Mouse (Mus musculus): ENCODE results near the gene Atp5g2.
A peak's percentile ranks its signal among the peaks of the same experiment; 100 is the strongest.
"Not testable (repeated sequence)": the region's sequence is repeated elsewhere in the genome, so short reads cannot be mapped to it uniquely, and the experiment has no call there.

Gene Atp5g2

DNA sequence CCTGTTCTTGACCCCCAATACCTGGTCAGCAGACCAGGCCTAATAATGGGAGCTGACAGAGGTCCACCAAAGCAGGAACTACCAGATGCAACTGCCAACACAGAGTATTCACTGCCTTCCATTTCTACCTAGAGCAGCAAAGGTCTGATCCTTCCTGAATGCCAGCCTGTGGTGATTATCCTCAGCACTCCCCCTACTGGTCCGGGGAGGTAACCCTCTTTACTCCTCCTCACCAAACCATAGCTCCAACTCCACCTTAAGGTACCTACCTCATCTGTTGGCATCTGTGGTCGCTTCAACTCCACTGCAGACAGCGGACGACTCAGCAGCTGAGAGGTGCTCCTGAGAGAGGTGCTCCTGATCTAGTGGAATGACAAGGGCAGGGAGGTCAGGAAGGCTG lies 6.7 kb downstream of the Atp5g2 start:
- peak; percentile 73 to 78 for DNase-seq

DNA sequence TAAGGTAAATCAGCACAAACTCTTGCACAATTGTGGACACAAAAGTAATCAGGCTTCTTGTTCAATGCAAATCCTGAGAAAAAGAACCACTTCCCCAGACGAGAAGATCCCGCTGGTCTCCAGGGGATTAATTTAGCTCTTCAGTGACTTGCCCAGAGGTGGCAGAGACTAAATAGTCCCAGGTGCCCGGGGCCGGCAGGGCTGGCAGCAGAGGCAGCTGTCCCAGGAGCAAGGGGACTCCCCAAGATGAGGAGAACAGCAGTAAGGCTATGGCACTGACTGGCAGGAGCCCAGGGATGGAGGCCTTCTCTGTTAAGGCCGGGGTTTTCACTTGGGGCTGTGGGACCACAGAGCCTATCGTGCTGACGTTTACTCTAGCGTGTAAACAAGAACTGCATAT lies 8.3 kb downstream of the Atp5g2 start:
- no peak for DNase-seq

DNA sequence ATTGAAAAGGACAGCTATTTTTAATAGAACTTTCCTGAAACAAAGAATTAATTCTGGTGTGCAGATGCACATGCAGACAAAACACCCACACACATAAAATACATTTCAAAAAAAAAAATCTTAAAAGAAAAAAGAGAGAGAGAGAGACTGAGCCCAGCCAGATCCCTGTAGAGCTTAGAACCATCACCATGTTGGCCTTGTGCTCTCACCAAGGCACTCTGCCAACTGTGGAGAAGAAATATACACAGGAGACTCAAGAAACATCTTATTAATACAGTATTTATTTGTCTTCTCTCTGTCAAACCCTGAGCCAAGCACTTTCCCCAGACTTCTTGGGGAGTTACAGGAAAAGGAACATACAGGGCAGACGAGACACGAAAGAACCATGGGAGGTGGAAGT lies 9.6 kb downstream of the Atp5g2 start:
- DNase-seq, result not testable (repeated sequence)

DNA sequence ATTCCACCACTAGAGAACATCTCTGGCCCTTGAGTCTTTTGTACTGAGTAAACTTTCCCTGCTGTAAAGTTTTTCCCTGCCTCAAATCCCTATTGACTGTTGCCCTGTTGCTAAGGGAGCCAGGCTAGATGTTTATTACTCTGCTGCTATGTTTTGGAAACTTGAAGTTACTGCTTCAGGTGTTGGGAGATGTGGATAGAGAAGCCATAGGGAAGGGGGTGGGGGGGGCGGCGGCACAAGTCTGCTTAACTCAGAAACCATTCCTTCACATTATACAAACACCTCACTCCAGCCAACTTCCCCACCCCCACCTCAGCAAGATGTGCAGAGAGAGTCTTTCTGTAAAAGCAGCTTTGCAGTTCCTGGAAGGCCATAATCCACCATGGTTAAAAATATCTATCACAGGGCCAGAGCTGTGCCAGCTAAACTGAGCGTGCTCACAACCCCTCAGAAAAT lies 14.2 kb downstream of the Atp5g2 start:
- DNase-seq, result no peak

DNA sequence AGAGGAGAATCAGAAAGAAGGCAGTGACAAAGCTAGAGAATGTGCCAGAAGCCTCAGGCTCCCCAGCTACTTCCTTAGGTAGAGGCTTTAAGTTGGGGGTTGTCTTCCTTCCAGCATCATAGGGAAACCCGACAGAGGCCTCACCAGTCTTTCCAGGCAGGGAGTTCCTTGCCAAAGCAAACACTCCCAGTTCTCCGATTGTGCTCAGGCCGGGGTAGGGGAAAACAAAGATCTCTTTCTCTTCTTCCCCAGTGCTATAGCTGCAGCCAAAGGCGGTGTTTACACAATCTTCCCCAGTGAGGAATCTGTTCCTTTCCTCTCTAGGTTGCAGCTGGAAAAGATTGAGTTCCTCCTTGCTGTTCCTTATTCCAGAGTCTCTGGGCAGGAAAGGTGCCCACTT lies 15.5 kb downstream of the Atp5g2 start:
- peak; percentile 21 to 34 for DNase-seq

DNA sequence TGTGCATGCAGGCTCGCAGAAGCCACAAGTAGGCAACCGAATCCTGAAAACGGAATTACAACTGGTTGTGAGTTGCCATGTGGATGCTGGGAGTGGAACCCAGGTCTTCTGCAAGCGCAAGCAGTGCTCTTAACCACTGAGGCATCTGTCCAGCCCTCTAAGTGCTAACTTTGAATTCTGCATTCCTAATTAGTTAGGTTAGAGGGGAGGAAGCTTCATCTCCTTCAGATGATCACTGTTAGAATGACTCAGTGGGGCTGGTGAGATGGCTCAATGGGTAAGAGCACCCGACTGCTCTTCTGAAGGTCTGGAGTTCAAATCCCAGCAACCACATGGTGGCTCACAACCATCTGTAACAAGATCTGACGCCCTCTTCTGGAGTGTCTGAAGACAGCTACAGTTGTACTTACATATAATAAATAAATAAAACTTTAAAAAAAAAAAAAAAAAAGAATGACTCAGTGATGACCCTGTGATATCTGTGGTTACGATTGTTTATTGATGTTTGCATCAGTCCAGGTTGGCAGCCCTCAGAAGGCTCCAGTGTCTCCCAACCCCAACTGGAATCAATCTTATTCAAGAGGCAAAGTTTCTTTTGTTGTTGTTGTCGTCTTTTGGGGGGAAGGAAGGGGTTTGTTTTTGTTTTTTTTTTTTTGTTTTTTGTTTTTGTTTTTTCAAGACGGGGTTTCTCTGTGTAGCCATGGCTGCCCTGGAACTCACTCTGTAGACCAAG lies 20.1 kb downstream of the Atp5g2 start:
- not testable (repeated sequence) for DNase-seq

DNA sequence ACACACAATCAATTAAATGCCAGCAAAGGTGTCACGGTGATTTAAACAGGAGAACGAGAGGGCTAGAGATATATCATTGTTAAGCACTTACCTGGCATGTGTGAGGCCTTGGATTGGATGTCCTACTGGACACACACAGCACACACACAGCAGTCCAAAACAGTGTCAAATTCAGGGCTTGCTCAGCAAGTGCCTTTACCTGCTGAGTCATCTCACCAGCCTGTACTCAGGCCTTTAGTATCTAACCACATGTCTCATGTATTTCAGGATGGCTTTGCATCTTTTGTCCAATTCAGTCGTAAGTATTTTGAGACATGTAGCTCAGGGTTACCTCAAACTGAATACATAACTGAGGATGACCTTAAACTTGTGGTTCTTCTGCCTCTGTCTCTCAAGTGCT lies 21.0 kb downstream of the Atp5g2 start:
- no peak for DNase-seq

DNA sequence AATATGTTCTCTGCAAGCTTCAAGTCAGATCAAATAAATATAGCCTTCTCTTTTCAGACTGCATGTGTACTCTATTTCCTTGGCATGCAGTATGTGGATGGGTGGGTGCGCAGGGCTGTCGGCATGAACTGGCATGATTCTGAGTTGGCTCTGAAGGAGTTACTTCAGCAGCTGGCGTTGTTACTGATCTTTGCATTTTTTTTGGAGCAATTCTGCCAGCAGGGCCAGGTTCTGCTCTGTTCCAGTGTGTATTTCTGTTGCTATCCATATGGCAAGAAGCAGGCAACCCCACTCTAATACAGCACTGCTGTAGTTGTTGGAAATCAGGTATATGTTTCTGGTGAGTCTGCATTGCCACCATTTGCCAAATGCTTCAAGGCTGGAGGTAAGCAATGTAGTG lies 36.3 kb downstream of the Atp5g2 start:
- no peak for DNase-seq

DNA sequence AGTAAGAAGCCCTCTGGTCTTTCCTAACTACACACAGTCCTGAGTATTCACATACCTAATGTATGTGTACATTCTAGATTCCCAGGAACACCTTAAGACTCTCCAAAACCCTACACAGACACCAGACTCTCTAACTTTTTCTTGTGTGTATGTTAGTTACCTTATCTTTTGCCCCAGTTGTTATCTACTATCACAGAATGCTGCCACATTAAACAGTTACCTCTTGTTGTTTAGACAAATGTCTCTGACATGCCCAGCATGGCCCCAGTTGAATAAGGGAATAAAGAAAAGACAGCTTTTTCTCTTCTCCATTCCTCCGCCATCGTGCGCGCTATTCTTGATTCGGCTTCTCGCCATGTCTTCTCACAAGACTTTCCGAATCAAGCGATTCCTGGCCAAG lies 37.5 kb downstream of the Atp5g2 start:
- no peak for DNase-seq

DNA sequence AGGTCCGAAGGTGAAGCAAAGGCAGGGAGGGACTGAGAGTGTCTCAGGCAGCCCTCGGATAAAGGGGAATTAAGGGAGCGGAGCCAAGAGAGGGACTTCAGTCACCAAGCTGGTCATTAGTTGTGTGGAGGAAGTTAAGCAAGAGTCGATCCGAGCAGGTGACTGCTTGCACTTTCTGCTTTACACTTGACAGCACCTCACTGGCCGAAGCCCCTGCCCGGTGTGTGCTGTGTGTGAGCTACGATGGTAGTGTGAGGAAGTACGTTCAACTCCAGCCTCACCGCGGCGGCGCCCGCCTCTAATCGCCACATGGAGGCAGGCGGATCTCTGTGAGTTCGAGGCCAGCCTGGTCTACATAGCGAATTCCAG lies 46.5 kb downstream of the Atp5g2 start:
- DNase-seq, result peak; percentile 63 to 79

DNA sequence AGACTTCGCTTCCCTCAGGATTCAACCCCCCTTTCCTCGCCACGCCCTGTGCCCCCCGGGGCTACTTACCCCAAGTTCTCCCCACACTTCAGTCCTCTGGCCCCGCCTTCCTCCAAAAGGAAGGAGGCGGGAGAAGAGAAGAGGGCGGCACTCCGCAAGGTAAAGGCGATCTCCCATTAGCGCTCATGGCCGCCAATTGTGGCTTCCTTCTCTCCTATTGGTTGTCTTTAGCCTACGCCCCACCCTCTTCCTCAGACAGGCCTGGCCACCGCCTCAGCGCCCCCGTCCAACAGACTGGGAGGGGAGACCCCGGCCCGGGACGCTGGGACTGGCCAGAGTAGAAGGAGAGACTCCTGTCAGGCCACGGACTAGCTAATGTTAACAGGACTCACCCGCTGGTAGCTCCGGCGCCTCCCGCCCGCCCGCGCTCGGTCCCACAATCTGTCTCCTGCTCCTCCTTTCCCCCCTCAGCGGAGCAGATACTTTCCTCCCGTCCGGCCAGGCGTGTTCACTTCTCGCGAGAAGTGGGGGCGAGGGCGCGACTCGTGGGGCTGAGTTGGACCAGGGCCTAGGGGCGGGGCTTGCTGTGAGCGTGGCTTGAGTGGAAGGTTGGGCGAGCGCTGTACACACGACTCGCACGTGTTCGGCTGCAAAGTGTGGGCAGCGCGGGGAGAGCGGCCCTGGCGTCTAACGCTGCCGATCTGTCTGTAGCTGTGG lies 47.0 kb downstream of the Atp5g2 start, which contains the start of the genes Gm28047 and Atf7:
Gene Gm28047, minus strand, starts transcription at position 98 of the 717 bp plus-strand sequence.
Gene Atf7, minus strand, starts transcription at position 495 of the 717 bp plus-strand sequence.
- peak; percentile 100 for DNase-seq

DNA sequence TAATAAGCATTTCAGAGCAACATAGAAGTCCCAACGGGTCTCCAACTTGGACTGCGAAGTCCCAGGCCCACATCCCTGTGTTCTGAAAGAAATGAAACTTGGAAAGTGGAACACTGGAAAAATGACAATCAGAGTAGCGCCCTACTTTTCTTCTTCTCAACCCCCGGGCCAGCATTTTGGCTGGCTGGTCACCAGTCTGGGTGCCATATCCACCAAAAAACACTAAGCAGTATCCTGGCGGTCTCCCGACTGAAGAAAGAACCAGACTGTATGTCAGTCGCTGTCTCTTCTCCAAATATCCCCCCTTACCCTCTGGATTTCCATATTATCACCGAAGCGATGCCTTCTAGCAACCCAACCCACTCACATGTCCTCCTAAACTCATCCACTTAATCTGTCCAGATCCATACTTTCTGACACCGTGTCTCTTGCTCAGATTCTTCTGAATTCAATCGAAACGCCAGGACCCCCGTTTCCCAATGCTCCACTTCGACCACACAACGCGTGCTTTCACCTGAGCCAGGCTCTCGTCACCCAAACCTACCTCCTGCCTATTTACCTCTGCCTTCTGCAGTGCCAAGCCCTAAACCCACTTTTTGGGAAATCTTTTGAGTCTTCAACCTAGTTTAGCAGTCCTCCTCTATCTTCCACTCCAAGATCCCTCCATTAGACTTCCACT lies 47.7 kb downstream of the Atp5g2 start:
- DNase-seq, result peak; percentile 10 to 44

DNA sequence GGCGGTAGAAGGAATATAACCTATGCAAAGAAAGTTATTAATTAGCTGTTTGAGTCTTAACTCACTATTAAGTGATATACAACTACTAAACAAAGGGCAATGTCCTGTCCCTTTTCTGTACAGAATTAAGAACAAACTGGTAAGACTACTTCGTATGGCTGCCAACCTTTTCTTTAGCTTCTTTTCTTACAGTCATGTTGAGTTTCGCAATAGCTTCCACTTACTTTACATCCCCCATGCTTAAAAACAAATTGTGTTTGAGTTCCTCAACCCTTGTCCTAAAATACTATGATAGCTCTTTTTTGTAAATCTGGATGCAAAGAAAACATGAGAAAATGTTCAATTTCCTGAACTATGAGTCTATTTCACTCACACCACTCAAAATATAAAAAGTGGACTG lies 49.0 kb downstream of the Atp5g2 start:
- no peak for DNase-seq

DNA sequence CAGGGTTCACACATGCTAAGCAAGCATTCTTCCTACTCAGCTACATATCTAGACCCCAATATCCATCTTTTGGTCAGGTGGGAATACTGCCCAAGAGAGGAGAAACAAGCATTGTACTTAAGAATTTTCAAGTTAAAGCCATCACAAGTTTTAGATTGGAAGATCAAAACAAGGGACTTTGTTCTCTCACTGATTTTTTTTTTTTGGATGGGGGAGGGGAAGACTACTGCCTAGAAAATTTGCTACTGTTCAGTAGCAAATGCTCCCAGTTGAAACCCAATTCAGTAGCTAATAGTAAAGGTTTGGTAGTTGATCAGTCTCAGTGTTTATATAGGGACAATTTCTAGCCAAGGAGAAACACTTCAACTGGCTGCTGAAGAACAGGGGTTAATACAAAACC lies 49.6 kb downstream of the Atp5g2 start:
- DNase-seq, result no peak

DNA sequence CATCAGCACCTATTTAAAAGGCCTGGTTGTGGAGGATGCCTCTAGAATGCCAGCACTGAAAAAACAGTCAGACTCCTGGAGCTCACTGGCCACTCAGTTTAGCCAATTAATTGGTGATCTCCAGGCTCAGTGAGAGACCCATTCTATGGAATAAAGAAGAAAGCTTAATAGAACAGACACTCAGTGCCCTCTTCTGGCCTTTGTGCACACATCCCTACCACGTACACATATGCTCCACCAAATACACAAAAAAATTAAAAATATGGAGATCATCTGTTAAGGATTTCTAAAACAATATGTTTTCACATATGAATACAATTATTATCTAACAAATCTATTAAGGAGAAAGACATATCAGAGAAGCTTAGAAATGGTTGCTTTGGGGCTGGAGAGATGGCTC lies 51.4 kb downstream of the Atp5g2 start:
- DNase-seq, result no peak

DNA sequence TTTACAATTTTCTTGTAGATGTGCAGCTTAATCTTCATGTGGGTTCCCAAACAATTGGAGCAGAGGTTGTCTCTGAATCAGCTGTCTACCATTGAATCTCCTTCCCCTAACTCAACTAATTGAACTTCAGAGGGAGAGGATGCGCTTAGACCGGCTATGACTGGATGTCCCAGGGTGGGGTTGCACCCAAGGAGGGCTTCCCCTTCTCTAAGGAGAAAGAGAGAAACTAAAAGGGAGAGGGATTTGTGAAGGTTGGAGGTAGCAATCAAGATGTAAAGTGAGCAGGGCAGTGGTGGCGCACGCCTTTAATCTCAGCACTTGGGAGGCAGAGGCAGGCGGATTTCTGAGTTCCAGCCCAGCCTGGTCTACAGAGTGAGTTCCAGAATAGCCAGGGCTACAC lies 52.7 kb downstream of the Atp5g2 start:
- no peak for DNase-seq

DNA sequence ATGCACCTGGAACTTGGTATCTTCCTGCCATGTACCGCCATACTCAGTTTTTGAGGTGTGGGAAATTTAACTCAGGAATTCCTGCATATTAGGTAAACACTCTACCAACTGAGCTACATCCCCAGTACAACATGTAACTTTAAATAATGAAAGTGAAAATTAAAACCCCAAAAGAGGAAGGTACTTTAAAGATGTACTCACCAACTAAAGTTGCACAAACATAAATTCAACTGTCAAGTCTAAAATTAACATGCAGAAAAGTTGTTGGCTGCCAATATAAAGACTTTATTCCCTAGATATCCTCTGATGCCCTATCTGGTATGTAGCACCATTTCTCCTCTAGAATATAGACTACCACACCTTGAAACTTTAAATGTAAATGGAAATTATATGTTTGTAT lies 54.5 kb downstream of the Atp5g2 start:
- DNase-seq, result no peak

DNA sequence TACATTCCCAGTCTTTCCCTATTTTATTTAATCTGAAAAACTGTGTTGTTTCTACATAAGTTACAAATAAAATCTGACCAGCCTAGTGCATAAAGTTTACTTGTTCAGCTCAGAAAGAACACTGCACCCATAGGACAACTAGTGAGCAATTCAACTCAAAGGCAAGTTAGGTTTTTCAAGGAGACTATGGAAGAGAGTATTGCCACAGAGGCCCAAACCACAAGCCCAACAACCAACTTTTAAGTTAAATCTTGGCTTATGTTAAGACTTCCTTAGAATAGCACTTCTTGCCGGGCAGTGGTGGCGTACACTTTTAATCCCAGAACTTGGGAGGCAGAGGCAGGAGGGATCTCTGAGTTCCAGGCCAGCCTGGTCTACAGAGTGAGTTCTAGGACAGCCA lies 56.0 kb downstream of the Atp5g2 start:
- DNase-seq, result no peak

DNA sequence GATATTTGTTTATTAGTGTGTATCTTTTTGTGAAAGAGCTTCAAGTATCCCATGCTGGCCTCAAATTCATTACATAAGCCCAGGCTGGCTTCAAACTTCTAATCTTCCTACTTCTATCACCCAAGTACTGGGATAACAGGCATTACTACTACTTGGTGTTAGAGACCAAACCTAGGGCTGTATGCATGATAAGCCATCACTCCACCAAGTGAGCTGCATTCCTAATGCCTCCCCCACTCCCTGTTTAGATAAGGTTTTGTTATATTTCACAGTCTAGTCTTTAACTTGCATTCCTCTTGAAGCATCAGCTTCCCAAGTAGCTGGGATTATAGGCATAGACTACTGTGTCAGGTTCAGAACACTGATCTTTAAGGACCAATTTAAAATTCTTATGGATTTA lies 57.9 kb downstream of the Atp5g2 start:
- DNase-seq, result no peak

DNA sequence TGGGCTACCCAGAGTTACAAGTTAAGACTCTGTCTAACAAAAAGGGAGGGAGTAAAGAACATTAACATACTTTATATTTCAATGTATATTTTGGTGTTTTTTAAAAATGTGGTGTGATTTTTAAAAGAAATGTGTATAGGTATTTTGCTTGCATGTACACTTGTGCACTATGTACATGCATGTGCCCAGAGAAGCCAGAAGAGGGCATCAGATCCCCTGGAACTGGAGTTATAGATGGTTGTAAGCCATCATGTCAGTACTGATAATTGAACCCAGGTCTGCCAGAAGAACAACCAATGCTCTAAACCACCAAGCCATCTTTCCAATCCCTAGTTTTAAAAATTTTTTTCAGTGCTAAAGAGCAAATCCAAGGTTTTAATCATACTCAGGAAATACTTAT lies 59.2 kb downstream of the Atp5g2 start:
- no peak for DNase-seq

Data from kidney, postnatal 4 days (tissue).